Mouse (Mus musculus): Measurements from ENCODE around the gene Ccdc154.
A peak's percentile ranks its signal among the peaks of the same experiment; 100 is the strongest.

Gene Ccdc154

DNA sequence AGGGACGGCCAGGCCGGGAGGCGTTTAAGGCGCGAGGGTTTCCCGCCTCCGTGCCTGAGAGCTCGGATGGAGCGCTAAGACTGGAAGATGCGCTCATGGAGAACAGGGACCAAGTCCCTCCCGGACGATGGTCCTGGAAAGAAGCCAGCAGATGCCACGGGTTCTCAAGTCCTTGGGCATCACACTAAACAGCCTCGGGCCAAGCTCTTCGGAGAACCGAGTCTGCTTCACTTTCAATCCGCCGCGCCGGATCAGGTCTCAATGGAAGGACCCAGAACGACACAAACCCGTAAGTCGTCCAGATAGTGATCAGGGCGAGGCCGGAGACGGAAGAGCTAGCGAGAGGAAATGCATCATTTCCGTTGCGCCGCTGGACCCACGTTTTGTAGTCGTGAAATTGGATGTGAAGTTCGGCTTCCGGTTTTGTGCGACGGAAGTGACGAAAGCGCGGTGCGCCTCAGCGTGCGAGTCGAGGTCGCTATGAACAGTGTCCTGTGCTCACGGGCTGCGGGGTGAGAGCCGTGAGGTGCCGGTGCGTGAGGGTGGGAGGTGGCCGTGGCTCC lies 21.9 kb downstream of the Ccdc154 start, which contains the start of gene BC003965:
BC003965 (plus strand) TSS at position 426 of the 563 bp plus-strand sequence.
- DNase-seq (ENCODE audit: low read depth, low spot score): peak; percentile 99

DNA sequence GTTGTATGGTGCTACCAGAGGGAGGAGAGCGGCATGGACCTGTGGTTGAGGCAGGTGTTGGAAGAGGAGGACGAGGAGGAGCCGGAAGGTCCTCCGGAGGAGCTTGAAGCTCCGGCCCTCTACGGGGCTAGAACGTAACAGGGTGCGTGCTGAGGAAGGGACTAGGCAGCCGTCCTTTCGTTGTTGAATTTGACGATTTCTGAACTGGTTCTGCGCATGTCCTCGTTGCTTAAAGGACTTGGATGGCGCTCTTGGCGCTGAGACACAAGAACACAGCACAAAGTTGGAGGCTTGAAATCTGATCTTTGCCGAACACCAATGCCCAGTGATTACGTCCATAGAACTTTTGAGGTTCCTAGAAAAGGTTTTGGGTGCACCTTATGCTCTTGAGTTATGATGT lies 22.7 kb downstream of the Ccdc154 start:
- DNase-seq (ENCODE audit: low read depth, low spot score): no peak

DNA sequence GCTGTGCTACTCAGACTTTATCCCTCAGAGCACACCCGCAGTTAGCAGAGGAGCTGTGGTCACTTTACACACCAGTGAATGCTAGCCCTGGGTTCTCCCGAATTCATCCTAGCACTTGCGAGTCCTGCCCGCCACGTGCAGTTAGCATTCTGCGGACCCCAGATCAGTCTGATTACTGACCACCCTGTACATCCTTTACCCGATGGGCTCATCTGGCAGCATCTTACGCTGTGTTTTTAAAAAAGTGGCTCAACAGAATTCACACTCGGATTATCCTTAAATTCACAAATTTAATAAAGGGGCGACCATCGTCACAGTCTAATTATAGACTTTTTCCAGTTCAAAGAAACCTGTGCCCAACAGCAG lies 25.5 kb downstream of the Ccdc154 start:
- no peak for DNase-seq (ENCODE audit: low read depth, low spot score)

DNA sequence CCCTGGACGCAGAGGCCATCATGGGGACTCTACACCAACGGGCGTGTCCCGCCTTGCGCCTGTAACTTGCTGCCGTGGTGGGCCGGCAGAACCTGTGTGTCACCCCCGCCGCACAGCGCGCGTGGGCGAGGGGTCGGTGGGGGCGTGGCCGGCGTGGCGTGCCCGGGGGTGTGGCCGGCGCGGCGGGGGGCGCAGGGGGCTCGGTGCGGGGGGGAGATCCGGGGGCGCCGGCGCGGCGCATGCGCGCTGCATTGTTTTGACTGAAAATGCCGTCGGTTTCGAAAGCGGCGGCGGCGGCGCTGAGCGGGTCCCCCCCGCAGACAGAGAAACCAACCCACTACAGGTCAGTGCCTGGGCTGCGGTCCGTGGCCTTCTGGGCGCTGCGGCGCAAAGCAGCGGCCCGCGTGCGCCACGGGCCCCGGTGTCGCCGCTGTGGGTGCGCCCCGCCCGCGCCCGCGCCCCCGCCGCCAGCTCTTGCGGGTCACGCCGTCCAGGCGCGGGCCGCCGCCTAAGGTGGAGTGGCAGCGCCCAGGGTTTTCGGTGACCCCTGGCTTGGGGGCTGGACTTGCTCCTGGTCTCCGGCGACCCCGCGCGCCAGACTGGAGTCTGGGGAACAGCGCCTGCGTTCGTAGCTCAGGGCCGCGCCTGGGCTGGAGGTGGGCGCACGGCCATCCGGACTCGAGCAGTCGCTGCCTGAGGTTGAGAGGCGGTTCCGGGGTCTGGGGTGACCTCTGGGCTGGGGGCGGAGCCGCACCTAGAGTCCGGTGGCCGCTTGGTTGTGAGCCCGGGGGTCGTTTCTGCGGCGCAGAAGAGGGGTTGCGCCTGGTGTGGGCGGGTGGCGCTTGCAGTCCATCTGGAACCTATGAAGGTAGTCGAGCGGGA lies 26.1 kb downstream of the Ccdc154 start, which contains the start of gene Unkl:
Unkl (plus strand) TSS at position 248 of the 882 bp plus-strand sequence.
- no peak for DNase-seq (ENCODE audit: low read depth, low spot score)

DNA sequence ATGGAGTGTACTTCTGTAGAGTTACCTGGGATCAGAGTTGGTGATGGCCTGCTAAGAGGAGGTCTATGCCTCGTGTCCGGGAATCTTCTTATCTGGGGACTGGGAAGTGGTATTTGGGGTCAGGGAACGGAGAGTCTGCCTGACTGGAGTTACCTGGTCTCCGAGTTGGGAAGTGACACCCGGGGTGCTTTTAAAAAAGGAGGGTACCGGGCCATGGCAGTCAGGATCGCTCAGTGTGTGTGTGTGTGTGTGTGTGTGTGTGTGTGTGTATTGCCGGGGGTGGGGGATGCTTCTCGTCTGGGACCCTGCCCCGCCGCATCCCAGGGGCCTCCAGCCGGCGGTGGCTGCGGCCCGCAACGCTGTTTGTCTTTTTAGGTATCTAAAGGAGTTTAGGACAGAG lies 26.8 kb downstream of the Ccdc154 start:
- no peak for DNase-seq (ENCODE audit: low read depth, low spot score)

DNA sequence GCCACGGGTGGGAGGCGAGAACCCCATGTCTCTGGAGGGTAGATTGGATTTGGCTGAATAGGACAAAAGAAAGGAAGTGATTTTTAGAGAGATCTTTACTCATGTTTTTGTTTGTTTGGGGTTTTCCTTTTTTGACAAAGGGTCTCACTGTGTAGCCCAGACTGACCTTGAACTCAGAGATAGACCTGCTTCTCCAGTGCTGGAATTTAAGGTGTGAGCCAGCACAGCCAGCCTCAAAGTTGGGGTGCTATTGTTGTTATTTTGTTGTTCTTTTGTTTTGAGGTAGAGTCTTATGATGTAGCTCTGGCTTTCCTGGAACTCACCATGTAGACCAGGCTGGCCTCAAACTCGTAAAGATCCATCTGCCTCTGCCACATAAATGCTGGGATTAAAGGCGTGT lies 40.1 kb downstream of the Ccdc154 start:
- DNase-seq (ENCODE audit: low read depth, low spot score): no peak

- no peak for DNase-seq (ENCODE audit: low read depth, low spot score)
These were observed 47.7 kb downstream of the Ccdc154 start for GRCm38 (mm10) chr17:25210006-25210405.

DNA sequence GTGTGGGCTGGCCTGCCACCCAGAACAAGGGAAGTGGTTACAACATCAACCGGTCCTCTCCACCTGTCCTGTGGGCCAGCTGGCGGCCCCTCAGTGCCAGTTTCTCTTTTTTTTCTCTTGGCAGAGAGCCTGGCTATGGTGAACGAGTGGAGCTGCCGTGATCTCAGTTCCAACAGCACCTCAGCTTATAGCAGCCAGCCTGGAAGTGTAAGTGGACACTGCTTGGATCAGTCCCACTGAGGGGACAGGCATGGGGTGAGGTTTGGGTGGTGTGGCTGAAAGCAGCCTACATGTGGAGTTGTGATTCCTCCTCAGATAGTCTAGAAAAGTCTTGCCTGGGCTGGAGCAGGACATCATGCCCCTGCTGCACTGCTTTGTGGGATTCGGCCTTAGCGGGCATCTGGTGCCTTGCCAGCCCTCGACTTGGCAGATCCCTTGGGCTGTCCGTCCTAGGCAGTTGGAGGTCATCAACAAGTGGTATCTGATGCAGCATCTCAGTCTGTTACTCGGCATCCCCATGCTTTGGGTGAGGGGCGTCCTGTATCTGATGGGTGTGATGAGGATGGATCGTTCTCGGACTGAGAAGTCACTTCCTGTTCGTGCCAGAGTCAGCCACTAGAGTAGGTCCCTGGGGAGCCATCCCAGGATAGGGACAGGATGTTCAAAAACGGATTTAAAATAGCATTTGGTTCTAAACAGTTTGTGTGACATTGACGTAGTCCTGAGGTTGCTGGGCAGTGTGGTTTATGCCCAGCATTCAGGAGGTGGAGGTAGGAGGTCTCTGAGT lies 48.6 kb downstream of the Ccdc154 start:
- no peak for DNase-seq (ENCODE audit: low read depth, low spot score)

DNA sequence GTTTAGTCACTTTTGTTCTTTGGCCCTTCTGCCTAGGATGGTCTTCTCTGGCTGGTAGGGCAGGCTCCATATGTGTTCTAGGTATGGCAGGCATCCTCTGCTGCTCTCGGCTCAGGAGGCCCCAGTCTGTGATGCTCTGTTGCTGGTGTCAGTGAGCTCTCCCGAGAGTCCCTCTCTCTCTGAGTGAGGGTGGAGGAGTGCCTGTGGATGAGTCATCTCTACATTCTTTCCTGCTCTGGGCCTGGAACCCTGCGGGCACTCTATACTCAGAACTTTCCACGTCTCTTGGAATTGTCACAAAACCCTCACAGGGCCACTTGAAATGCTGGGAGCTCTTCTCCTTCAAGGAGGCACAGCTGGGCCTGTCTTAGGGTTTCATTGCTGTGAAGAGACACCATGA lies 49.4 kb downstream of the Ccdc154 start:
- DNase-seq (ENCODE audit: low read depth, low spot score): no peak

- no peak for DNase-seq (ENCODE audit: low read depth, low spot score)
These were observed 53.2 kb downstream of the Ccdc154 start for GRCm38 (mm10) chr17:25215431-25215830.

DNA sequence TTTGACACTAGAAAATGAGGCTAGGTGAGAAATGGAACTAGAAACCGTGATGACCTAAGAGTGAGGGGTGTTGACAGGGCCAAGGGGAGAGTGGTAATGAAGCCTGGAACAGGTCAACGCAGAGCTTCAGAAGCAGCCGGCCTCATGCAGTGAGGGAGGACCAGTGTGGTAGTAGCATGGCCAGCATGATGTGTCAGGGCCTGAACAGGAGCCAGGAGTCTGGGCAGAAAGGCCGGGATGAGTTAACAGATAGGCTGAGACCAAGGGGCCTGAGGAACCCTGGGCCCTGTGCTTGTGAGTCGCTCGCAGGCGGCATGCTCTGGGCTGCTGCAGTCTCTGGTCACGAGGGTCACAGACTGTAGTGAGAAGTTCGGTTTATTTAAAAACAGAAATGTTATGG lies 56.7 kb downstream of the Ccdc154 start:
- no peak for DNase-seq (ENCODE audit: low read depth, low spot score)

DNA sequence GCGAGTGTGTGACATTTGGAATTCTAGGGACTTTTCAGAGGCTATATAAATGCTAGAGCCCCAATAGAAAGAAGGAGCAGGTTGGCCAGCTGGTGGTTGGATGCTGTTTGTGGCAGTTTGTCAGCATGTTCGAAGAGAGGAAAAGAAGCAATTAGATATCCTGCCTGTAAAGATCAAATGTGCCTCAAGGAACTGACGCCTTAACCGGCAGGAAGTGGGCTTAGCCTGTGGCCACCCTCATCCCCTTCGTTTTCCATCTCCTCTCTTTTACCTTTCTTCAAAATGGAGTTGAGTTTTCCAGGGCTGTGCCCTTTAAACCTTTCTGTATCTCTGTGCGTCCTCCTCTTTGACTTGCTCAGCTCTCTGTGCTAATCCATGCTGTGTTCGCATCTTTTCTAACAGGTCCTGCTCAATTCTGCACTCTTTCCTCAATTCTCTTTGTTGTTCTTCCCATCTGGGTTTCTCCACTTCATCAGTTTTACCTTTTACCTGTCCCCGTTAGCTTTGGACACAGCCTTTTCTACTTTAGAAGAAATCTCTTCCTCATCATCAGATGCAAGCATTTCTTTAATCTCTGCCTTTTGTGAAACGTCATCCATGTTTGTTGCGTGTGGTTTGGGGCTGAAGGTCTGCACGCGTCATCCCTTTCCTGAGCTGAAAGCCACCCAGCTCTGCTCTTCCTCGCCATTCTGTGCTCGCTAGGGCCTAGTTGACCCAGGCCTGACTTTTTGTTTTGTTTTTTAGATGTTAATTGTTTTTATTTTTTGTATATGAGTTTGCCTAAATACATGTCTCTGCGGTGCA lies 57.4 kb downstream of the Ccdc154 start:
- no peak for DNase-seq (ENCODE audit: low read depth, low spot score)

- no peak for DNase-seq (ENCODE audit: low read depth, low spot score)
These were observed 58.5 kb downstream of the Ccdc154 start for GRCm38 (mm10) chr17:25220746-25221145.
